Mouse (Mus musculus) bone marrow macrophage, adult 2 months (primary cell): ENCODE data around the gene Grid1.

Source experiments
- CTCF ChIP-seq: IDR thresholded peaks from 2 replicates; pipeline ENCODE4 v1.5.1; 2012; ENCODE audit warnings: low read depth, mild to moderate bottlenecking, low read length, moderate library complexity
- POLR2A ChIP-seq: IDR thresholded peaks from 2 replicates; pipeline ENCODE4 v1.6.1; 2012; ENCODE audit warnings: mild to moderate bottlenecking, low read depth, low read length, borderline replicate concordance

DNA sequence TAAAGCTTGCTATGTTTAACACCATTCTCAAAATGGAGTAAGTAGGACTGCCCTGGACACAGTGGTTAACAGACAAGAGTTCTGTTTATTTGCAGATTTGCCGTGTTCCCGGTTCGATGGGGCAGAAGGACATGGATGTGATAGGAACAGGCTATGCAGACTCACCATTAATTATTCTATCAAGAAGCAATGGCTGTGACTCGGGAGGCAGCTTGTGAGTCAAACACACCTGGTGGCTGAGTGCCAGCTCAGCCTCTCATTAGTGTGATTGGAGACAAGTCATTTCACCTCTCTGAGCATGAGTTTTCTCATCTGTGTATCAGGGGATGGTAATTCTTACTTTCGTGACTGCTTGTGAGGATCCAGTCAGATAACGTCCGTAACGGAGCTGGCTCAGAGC is 307.7 kb downstream of the Grid1 start:
- TF ChIP-seq CTCF (no peak), POLR2A (no peak)
